Mouse (Mus musculus): ENCODE measurements around the gene Oprm1. TPM values are rescaled to one million over a fixed set of nuclear protein-coding genes. Genes with fewer than 3 reads are reported as not detected.

The Oprm1 gene
- polyA plus RNA-seq, 1 experiment from 2014 or later: not detected

GRCm38 (mm10) chr10:6927600-6928223 lies 169.4 kb downstream of the Oprm1 start:
- no peaks in the 10 kb centered on the region for H3K27me3 ChIP-seq (ENCODE audit: control insufficient read depth, insufficient read depth, low read length)
- no peaks in the 10 kb centered on the region for H3K4me1 ChIP-seq (ENCODE audit: control insufficient read depth in 2 of 2, insufficient read depth in 2 of 2, low read length in 2 of 2)
- H3K27ac ChIP-seq (replicated peaks in 1 of 2; ENCODE audit: control insufficient read depth in 1 of 2, insufficient read depth in 1 of 2, low read depth in 2 of 2, low read length in 2 of 2): no peak overlapping the region
- 79% methylated on average over 4 of the region's 4 CpGs for WGBS
- no peak overlapping the region for H3K9ac ChIP-seq (ENCODE audit: low read length)
- H3K4me3 ChIP-seq (ENCODE audit: control insufficient read depth in 1 of 2, insufficient read depth in 1 of 2, low read depth in 1 of 2, low read length in 2 of 2): no peak overlapping the region
- H3K9me3 ChIP-seq (ENCODE audit: control insufficient read depth, low read length): no peaks in the 10 kb centered on the region
- no peaks in the 10 kb centered on the region for H3K36me3 ChIP-seq (ENCODE audit: control insufficient read depth, insufficient read depth, low read length)
- H3K4me2 ChIP-seq (ENCODE audit: low read length): no peak overlapping the region
- no peak for ATAC-seq (ENCODE audit: insufficient number of reproducible peaks, insufficient read depth, low FRiP score, low read depth)

DNA sequence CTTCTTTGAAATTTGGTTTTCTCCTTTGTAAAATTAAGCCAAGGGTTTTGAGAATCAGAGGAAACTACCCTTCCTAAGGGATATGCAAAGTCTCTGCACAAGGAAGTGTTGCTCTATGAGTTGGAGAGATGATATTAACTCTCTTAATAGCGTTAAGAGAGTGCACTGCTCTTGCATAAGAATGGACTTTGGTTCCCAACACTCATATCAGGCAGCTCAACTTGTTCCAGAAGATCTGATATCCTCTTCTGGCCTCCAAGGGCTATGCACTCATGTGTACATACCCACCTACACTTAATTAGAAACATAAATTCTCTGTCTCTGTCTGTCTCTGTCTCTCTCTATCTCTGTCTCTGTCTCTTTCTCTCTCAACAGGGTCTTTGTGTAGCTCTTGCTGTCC lies 170.6 kb downstream of the Oprm1 start:
- H3K27me3 ChIP-seq (ENCODE audit: control insufficient read depth, insufficient read depth, low read length): no peaks in the 10 kb centered on the region
- no peak for ATAC-seq (ENCODE audit: insufficient number of reproducible peaks, insufficient read depth, low FRiP score, low read depth)
- 33% methylated on average over 1 of the region's 1 CpGs for WGBS

DNA sequence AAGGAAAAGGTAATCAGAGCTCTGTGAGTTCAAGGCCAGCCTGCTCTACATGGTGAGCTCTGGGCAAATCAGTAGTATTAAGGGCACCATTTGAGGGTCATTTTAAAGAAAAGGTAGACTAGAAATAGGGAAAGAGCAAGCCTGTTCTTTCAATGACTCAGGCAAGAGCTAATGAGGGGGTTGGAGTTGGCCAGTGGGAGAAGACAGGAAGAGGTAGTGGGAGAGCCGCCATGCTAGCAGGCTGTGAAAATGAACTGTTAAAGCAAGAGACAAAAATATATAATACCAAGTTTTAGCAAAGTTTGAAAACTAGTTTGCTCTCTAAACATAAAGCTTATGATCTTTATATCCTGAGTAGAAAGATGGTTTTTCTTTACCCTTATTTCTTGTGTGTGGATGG lies 172.1 kb downstream of the Oprm1 start:
- Histone ChIP-seq H3K4me3 (ENCODE audit: control insufficient read depth in 1 of 2, insufficient read depth in 1 of 2, low read depth in 1 of 2, low read length in 2 of 2) (no peak overlapping the region), H3K9me3 (ENCODE audit: control insufficient read depth, low read length) (no peaks in the 10 kb centered on the region), H3K27ac (replicated peaks in 1 of 2; ENCODE audit: control insufficient read depth in 1 of 2, insufficient read depth in 1 of 2, low read depth in 2 of 2, low read length in 2 of 2) (no peak overlapping the region), H3K4me2 (ENCODE audit: low read length) (no peak overlapping the region), H3K27me3 (ENCODE audit: control insufficient read depth, insufficient read depth, low read length) (no peaks in the 10 kb centered on the region), H3K9ac (ENCODE audit: low read length) (no peak overlapping the region), H3K36me3 (ENCODE audit: control insufficient read depth, insufficient read depth, low read length) (no peaks in the 10 kb centered on the region), H3K4me1 (ENCODE audit: control insufficient read depth in 2 of 2, insufficient read depth in 2 of 2, low read length in 2 of 2) (no peaks in the 10 kb centered on the region)
- 84% methylated on average over 1 of the region's 1 CpGs for WGBS
- ATAC-seq (ENCODE audit: insufficient number of reproducible peaks, insufficient read depth, low FRiP score, low read depth): no peak

More for the DNA sequence above, 170.6 kb downstream of the Oprm1 start:
- no peaks in the 10 kb centered on the region for H3K4me1 ChIP-seq (ENCODE audit: control insufficient read depth in 2 of 2, insufficient read depth in 2 of 2, low read length in 2 of 2)
- no peaks in the 10 kb centered on the region for H3K9me3 ChIP-seq (ENCODE audit: control insufficient read depth, low read length)
- no peak overlapping the region for H3K4me2 ChIP-seq (ENCODE audit: low read length)
- no peak overlapping the region for H3K27ac ChIP-seq (replicated peaks in 1 of 2; ENCODE audit: control insufficient read depth in 1 of 2, insufficient read depth in 1 of 2, low read depth in 2 of 2, low read length in 2 of 2)
- no peaks in the 10 kb centered on the region for H3K36me3 ChIP-seq (ENCODE audit: control insufficient read depth, insufficient read depth, low read length)
- H3K9ac ChIP-seq (ENCODE audit: low read length): no peak overlapping the region
- no peak overlapping the region for H3K4me3 ChIP-seq (ENCODE audit: control insufficient read depth in 1 of 2, insufficient read depth in 1 of 2, low read depth in 1 of 2, low read length in 2 of 2)

GRCm38 (mm10) chr10:6930889-6931288 lies 172.6 kb downstream of the Oprm1 start:
- ATAC-seq (ENCODE audit: insufficient number of reproducible peaks, insufficient read depth, low FRiP score, low read depth): no peak
- no peaks in the 10 kb centered on the region for H3K36me3 ChIP-seq (ENCODE audit: control insufficient read depth, insufficient read depth, low read length)
- H3K4me3 ChIP-seq (ENCODE audit: control insufficient read depth in 1 of 2, insufficient read depth in 1 of 2, low read depth in 1 of 2, low read length in 2 of 2): no peak overlapping the region
- 52% methylated on average over 2 of the region's 2 CpGs for WGBS
- no peaks in the 10 kb centered on the region for H3K4me1 ChIP-seq (ENCODE audit: control insufficient read depth in 2 of 2, insufficient read depth in 2 of 2, low read length in 2 of 2)
- no peak overlapping the region for H3K9ac ChIP-seq (ENCODE audit: low read length)
- no peaks in the 10 kb centered on the region for H3K9me3 ChIP-seq (ENCODE audit: control insufficient read depth, low read length)
- H3K27ac ChIP-seq (replicated peaks in 1 of 2; ENCODE audit: control insufficient read depth in 1 of 2, insufficient read depth in 1 of 2, low read depth in 2 of 2, low read length in 2 of 2): no peak overlapping the region
- H3K4me2 ChIP-seq (ENCODE audit: low read length): no peak overlapping the region
- no peaks in the 10 kb centered on the region for H3K27me3 ChIP-seq (ENCODE audit: control insufficient read depth, insufficient read depth, low read length)

GRCm38 (mm10) chr10:6934776-6935175 lies 176.5 kb downstream of the Oprm1 start:
- 72% methylated on average over 3 of the region's 3 CpGs for WGBS
- H3K4me1 ChIP-seq (ENCODE audit: control insufficient read depth in 2 of 2, insufficient read depth in 2 of 2, low read length in 2 of 2): no peaks in the 10 kb centered on the region
- H3K9ac ChIP-seq (ENCODE audit: low read length): no peak overlapping the region
- no peaks in the 10 kb centered on the region for H3K36me3 ChIP-seq (ENCODE audit: control insufficient read depth, insufficient read depth, low read length)
- no peak for ATAC-seq (ENCODE audit: insufficient number of reproducible peaks, insufficient read depth, low FRiP score, low read depth)
- no peak overlapping the region for H3K4me3 ChIP-seq (ENCODE audit: control insufficient read depth in 1 of 2, insufficient read depth in 1 of 2, low read depth in 1 of 2, low read length in 2 of 2)
- H3K27me3 ChIP-seq (ENCODE audit: control insufficient read depth, insufficient read depth, low read length): no peaks in the 10 kb centered on the region
- no peak overlapping the region for H3K4me2 ChIP-seq (ENCODE audit: low read length)
- H3K9me3 ChIP-seq (ENCODE audit: control insufficient read depth, low read length): no peaks in the 10 kb centered on the region
- H3K27ac ChIP-seq (replicated peaks in 1 of 2; ENCODE audit: control insufficient read depth in 1 of 2, insufficient read depth in 1 of 2, low read depth in 2 of 2, low read length in 2 of 2): no peak overlapping the region

- H3K4me3 ChIP-seq (ENCODE audit: control insufficient read depth in 1 of 2, insufficient read depth in 1 of 2, low read depth in 1 of 2, low read length in 2 of 2): no peak overlapping the region
- 84% methylated on average over 4 of the region's 4 CpGs for WGBS
- no peak overlapping the region for H3K9ac ChIP-seq (ENCODE audit: low read length)
- no peaks in the 10 kb centered on the region for H3K27me3 ChIP-seq (ENCODE audit: control insufficient read depth, insufficient read depth, low read length)
- no peaks in the 10 kb centered on the region for H3K9me3 ChIP-seq (ENCODE audit: control insufficient read depth, low read length)
- no peaks in the 10 kb centered on the region for H3K36me3 ChIP-seq (ENCODE audit: control insufficient read depth, insufficient read depth, low read length)
- H3K4me1 ChIP-seq (ENCODE audit: control insufficient read depth in 2 of 2, insufficient read depth in 2 of 2, low read length in 2 of 2): no peaks in the 10 kb centered on the region
- no peak overlapping the region for H3K4me2 ChIP-seq (ENCODE audit: low read length)
- no peak for ATAC-seq (ENCODE audit: insufficient number of reproducible peaks, insufficient read depth, low FRiP score, low read depth)
- H3K27ac ChIP-seq (replicated peaks in 1 of 2; ENCODE audit: control insufficient read depth in 1 of 2, insufficient read depth in 1 of 2, low read depth in 2 of 2, low read length in 2 of 2): no peak overlapping the region
These were observed 178.5 kb downstream of the Oprm1 start for GRCm38 (mm10) chr10:6936671-6937425.

DNA sequence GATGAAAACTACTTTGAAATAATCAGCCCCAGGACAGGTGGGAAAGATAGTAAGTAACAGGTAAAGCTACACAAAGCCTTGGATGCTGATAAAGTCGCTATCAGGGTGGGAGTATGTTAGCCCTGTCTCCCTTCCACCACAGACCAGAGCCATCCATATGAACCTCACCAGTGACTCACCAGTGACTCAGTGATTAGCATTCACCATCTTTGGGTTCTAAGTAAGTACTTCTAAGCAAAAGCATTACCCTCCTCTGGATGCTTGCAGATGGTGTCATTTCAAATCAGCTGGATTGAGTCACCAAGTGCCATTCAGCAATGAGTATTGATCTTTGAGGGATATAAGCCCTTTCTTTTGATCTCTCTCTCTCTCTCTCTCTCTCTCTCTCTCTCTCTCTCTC lies 194.8 kb downstream of the Oprm1 start:
- WGBS: 33% methylated on average over 1 of the region's 1 CpGs

DNA sequence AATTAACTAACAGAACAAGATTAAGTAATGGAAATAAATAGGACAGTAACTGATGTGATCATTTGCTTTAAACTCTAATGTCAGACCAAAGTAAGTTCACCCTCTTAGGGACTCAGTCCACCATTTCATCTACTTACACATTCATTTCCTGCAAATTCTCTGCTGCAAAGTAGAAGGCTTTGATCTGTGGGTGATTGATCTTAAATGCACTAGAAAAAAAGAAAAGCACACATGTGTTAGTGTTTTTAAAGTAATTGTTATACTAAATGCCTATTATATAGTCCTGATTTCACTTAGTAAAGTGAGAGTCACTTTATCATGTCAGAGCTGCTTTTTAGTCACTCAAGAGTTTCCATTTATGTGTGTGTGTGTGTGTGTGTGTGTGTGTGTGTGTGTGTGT lies 196.2 kb downstream of the Oprm1 start:
- no peak overlapping the region for H3K9ac ChIP-seq (ENCODE audit: low read length)
- H3K4me2 ChIP-seq (ENCODE audit: low read length): no peak overlapping the region
- no peak overlapping the region for H3K4me3 ChIP-seq (ENCODE audit: control insufficient read depth in 1 of 2, insufficient read depth in 1 of 2, low read depth in 1 of 2, low read length in 2 of 2)
- no peaks in the 10 kb centered on the region for H3K36me3 ChIP-seq (ENCODE audit: control insufficient read depth, insufficient read depth, low read length)
- no peaks in the 10 kb centered on the region for H3K4me1 ChIP-seq (ENCODE audit: control insufficient read depth in 2 of 2, insufficient read depth in 2 of 2, low read length in 2 of 2)
- no peaks in the 10 kb centered on the region for H3K27me3 ChIP-seq (ENCODE audit: control insufficient read depth, insufficient read depth, low read length)
- no peak for ATAC-seq (ENCODE audit: insufficient number of reproducible peaks, insufficient read depth, low FRiP score, low read depth)
- H3K27ac ChIP-seq (replicated peaks in 1 of 2; ENCODE audit: control insufficient read depth in 1 of 2, insufficient read depth in 1 of 2, low read depth in 2 of 2, low read length in 2 of 2): no peak overlapping the region
- no peaks in the 10 kb centered on the region for H3K9me3 ChIP-seq (ENCODE audit: control insufficient read depth, low read length)

More for the DNA sequence above, 194.8 kb downstream of the Oprm1 start:
- no peak overlapping the region for H3K9ac ChIP-seq (ENCODE audit: low read length)
- no peaks in the 10 kb centered on the region for H3K9me3 ChIP-seq (ENCODE audit: control insufficient read depth, low read length)
- H3K4me2 ChIP-seq (ENCODE audit: low read length): no peak overlapping the region
- ATAC-seq (ENCODE audit: insufficient number of reproducible peaks, insufficient read depth, low FRiP score, low read depth): no peak
- H3K4me1 ChIP-seq (ENCODE audit: control insufficient read depth in 2 of 2, insufficient read depth in 2 of 2, low read length in 2 of 2): no peaks in the 10 kb centered on the region
- no peak overlapping the region for H3K27ac ChIP-seq (replicated peaks in 1 of 2; ENCODE audit: control insufficient read depth in 1 of 2, insufficient read depth in 1 of 2, low read depth in 2 of 2, low read length in 2 of 2)
- no peaks in the 10 kb centered on the region for H3K36me3 ChIP-seq (ENCODE audit: control insufficient read depth, insufficient read depth, low read length)
- H3K27me3 ChIP-seq (ENCODE audit: control insufficient read depth, insufficient read depth, low read length): no peaks in the 10 kb centered on the region
- H3K4me3 ChIP-seq (ENCODE audit: control insufficient read depth in 1 of 2, insufficient read depth in 1 of 2, low read depth in 1 of 2, low read length in 2 of 2): no peak overlapping the region

Measured in heart, embryonic 14.5 days (tissue).